Mouse (Mus musculus): ENCODE results near the gene Tbk1. TPM values are rescaled to one million over a fixed set of nuclear protein-coding genes. Genes with fewer than 3 reads are reported as not detected.

Tbk1 gene
- polyA plus RNA-seq, 1 experiment from 2014 or later: 36.2 TPM

DNA sequence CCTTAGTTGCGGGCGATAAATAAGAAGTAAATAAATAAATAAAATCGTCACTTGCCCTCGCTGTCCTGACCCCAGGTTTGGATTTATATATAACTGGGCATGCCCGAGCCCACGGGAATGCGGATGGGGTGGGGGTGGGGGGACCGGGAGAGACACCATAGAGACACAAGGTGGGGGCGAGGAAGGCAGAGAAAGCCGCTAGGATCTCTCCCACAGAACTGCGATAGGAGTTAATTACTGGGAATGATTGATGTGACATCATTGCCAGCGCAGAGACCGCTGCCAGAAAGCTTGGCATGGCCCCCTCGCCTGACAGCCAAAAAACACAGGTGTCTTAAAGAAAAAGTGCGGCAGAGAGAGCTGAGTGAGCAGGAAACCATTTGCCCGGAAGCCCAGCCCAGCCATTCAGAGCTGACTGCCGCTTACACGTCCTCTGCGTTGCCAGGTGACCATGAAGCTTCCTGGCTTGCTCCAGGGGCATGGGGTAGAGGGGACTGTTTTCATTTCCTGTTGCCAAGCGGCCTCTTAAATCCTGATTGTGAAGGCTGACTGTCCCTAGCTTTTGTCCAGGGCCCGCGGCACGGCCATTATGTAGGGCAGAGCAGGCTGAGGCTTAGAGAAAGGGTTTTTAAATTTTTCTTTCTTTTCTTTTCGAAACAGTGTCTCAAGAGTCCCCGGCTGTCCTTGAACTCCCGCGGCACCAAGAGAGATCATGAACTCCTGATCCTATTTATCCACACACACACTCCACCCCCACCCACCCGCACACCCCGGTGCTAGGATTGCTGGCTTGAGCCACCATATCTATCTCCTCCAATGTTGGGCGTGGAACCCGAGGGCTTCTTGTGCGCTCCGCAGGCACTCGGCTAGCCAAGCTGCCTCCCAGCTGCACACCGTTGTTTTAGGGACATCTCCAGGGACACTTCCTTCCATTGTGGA is 81.3 kb downstream of the Tbk1 start:
- 22% methylated on average over 35 of the region's 35 CpGs for WGBS
- ATAC-seq (ENCODE audit: low FRiP score, low TSS enrichment): peak; percentile 81
- H3K36me3 ChIP-seq (ENCODE audit: control insufficient read depth, insufficient read depth, low read length): no peaks in the 10 kb centered on the region
- peaks cover 16% of the 10 kb centered on the region; the same call in 1 of the 2 replicates for H3K4me1 ChIP-seq (ENCODE audit: control insufficient read depth, insufficient read depth, low read length)
- no peaks in the 10 kb centered on the region for H3K9me3 ChIP-seq (ENCODE audit: control insufficient read depth, low read length)
- H3K4me2 ChIP-seq (ENCODE audit: low read length): peak overlapping the region; percentile 60
- H3K9ac ChIP-seq (replicated peaks; ENCODE audit: low read length): peak overlapping the region; percentile 44; the same call in 1 of the 2 replicates
- H3K27me3 ChIP-seq (ENCODE audit: control insufficient read depth, insufficient read depth, low read length): no peaks in the 10 kb centered on the region
- H3K4me3 ChIP-seq (replicated peaks; ENCODE audit: low read depth, low read length): peak overlapping the region; percentile 35
- H3K27ac ChIP-seq (replicated peaks; ENCODE audit: low read depth, low read length): peak overlapping the region; percentile 66
- DNase-seq: peak; percentile 84

DNA sequence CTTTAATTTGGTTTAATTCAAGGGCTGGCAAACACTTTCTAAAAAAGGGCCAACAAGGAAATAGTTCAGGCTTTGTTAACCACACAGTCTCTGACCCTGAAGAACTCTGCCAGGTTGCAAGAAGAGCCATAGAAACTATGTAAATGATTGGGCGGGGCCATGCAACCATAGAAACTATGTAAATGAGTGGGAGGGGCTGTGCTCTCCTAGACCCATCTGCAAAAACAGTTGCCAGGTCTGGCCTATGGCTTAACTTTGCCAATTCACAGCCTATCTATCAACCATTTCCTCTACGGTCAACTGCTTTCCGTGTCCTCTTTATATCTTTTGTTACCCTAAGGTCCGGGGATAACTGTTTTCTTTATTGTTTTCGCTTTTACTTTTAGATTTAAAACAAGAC is 85.4 kb downstream of the Tbk1 start:
- whole genome bisulfite sequencing: 72% methylated on average over 5 of the region's 5 CpGs
- DNase-seq (peak; percentile 43), ATAC-seq (ENCODE audit: low FRiP score, low TSS enrichment) (no peak)
- Histone ChIP-seq H3K4me2 (ENCODE audit: low read length) (no peak overlapping the region), H3K36me3 (ENCODE audit: control insufficient read depth, insufficient read depth, low read length) (no peaks in the 10 kb centered on the region), H3K9me3 (ENCODE audit: control insufficient read depth, low read length) (no peaks in the 10 kb centered on the region), H3K27me3 (ENCODE audit: control insufficient read depth, insufficient read depth, low read length) (no peaks in the 10 kb centered on the region), H3K9ac (replicated peaks; ENCODE audit: low read length) (no peak overlapping the region), H3K4me1 (ENCODE audit: control insufficient read depth, insufficient read depth, low read length) (peaks cover 7% of the 10 kb centered on the region; the same call in 1 of the 2 replicates), H3K27ac (replicated peaks; ENCODE audit: low read depth, low read length) (no peak overlapping the region), H3K4me3 (replicated peaks; ENCODE audit: low read depth, low read length) (no peak overlapping the region)

DNA sequence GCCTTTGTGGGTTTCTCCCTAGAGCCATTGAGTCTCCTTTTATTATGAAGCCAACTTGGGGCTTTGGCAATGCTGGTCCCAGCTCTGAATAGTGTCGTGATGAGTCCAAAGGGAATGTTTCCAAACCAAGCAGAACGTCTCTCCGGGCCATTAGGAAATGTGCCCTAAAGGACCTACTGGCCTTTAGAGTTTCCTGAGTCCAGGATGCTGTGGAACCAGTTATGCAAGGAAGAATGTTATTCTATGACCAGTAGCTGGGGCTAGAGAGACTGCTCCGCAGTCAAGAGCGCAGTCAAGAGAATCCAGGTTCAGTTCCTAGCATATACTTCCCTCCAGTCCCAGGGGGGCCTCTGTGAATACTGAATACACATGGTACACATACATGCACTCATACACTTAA is 86.6 kb downstream of the Tbk1 start:
- Histone ChIP-seq H3K4me3 (replicated peaks; ENCODE audit: low read depth, low read length) (no peak overlapping the region), H3K9ac (replicated peaks; ENCODE audit: low read length) (no peak overlapping the region), H3K4me2 (ENCODE audit: low read length) (no peak overlapping the region), H3K9me3 (ENCODE audit: control insufficient read depth, low read length) (no peaks in the 10 kb centered on the region), H3K27ac (replicated peaks; ENCODE audit: low read depth, low read length) (no peak overlapping the region), H3K36me3 (ENCODE audit: control insufficient read depth, insufficient read depth, low read length) (no peaks in the 10 kb centered on the region), H3K4me1 (ENCODE audit: control insufficient read depth, insufficient read depth, low read length) (no peaks in the 10 kb centered on the region), H3K27me3 (ENCODE audit: control insufficient read depth, insufficient read depth, low read length) (no peaks in the 10 kb centered on the region)
- ATAC-seq (ENCODE audit: low FRiP score, low TSS enrichment) (no peak), DNase-seq (no peak)
- 82% methylated on average over 5 of the region's 5 CpGs for WGBS

DNA sequence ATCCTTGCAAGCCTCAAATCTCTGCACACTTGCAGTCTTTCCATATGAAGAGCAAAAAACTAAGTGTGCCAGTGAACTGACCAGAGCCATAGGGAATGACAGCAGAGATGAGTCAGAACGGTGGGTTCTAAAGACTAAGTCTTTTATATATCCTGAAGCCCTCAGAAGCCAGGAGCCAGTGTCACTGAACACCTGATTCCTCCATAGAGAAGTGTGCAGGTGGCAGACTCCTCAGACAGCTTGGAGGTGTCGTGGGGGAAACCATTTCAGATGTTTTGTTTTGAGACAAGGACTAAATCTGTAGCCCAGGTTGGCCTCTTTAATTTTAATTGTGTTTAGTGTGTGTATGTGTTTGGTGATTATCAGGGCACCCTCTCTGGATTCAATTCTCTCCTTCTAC is 87.5 kb downstream of the Tbk1 start:
- H3K27ac ChIP-seq (replicated peaks; ENCODE audit: low read depth, low read length): no peak overlapping the region
- H3K4me1 ChIP-seq (ENCODE audit: control insufficient read depth, insufficient read depth, low read length): no peaks in the 10 kb centered on the region
- H3K9ac ChIP-seq (replicated peaks; ENCODE audit: low read length): no peak overlapping the region
- no peaks in the 10 kb centered on the region for H3K27me3 ChIP-seq (ENCODE audit: control insufficient read depth, insufficient read depth, low read length)
- WGBS: 65% methylated on average over 2 of the region's 2 CpGs
- H3K4me3 ChIP-seq (replicated peaks; ENCODE audit: low read depth, low read length): no peak overlapping the region
- DNase-seq (no peak), ATAC-seq (ENCODE audit: low FRiP score, low TSS enrichment) (no peak)
- no peaks in the 10 kb centered on the region for H3K36me3 ChIP-seq (ENCODE audit: control insufficient read depth, insufficient read depth, low read length)
- H3K4me2 ChIP-seq (ENCODE audit: low read length): no peak overlapping the region
- H3K9me3 ChIP-seq (ENCODE audit: control insufficient read depth, low read length): no peaks in the 10 kb centered on the region

DNA sequence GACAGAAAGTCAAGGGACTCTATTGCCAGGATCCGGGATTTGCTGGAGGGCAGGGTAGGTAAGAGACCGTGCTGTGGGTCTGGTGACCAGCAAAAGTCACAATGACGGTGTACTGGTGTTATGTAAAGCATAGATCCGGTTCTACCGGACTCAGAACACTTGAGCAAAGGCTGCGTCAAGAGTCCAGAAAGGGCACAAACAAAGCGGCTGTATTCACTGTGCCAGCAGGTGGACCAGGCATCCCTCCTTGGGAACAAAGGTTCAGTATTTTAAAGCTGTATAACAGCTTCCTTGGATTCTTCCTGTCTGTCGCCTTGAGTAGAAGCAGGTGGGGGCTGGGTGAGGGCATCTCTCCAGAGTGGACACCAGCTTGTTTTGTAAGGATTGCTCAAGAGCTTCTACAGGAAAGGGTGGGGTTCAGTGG is 88.1 kb downstream of the Tbk1 start:
- 74% methylated on average over 8 of the region's 8 CpGs for WGBS
- no peak overlapping the region for H3K4me2 ChIP-seq (ENCODE audit: low read length)
- no peaks in the 10 kb centered on the region for H3K36me3 ChIP-seq (ENCODE audit: control insufficient read depth, insufficient read depth, low read length)
- no peak overlapping the region for H3K4me3 ChIP-seq (replicated peaks; ENCODE audit: low read depth, low read length)
- DNase-seq (no peak), ATAC-seq (ENCODE audit: low FRiP score, low TSS enrichment) (no peak)
- no peaks in the 10 kb centered on the region for H3K27me3 ChIP-seq (ENCODE audit: control insufficient read depth, insufficient read depth, low read length)
- no peaks in the 10 kb centered on the region for H3K4me1 ChIP-seq (ENCODE audit: control insufficient read depth, insufficient read depth, low read length)
- H3K9me3 ChIP-seq (ENCODE audit: control insufficient read depth, low read length): no peaks in the 10 kb centered on the region
- no peak overlapping the region for H3K27ac ChIP-seq (replicated peaks; ENCODE audit: low read depth, low read length)
- no peak overlapping the region for H3K9ac ChIP-seq (replicated peaks; ENCODE audit: low read length)

DNA sequence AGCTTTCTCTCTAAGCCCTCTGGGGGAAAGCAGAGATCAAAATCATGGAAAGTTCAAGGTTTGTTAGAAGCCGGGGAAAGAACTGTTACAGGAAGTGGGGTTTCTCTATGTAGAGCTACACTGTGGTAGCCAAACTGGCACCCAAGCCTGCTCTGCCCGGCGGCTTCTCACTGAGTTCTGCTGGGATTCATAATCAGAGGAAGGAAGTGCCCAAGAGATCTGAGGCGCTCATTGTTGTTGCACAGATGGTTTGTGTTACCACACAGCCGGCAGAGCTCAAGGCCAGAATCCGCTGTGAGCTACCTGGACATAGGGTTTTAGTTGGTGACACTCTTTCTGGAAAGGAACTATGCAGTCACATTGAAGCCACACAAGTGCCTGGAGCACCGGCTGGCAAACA is 88.6 kb downstream of the Tbk1 start:
- H3K36me3 ChIP-seq (ENCODE audit: control insufficient read depth, insufficient read depth, low read length): no peaks in the 10 kb centered on the region
- no peak overlapping the region for H3K27ac ChIP-seq (replicated peaks; ENCODE audit: low read depth, low read length)
- no peak for ATAC-seq (ENCODE audit: low FRiP score, low TSS enrichment)
- no peak overlapping the region for H3K9ac ChIP-seq (replicated peaks; ENCODE audit: low read length)
- H3K4me1 ChIP-seq (ENCODE audit: control insufficient read depth, insufficient read depth, low read length): no peaks in the 10 kb centered on the region
- no peak for DNase-seq
- no peaks in the 10 kb centered on the region for H3K9me3 ChIP-seq (ENCODE audit: control insufficient read depth, low read length)
- WGBS: 92% methylated on average over 7 of the region's 7 CpGs
- H3K27me3 ChIP-seq (ENCODE audit: control insufficient read depth, insufficient read depth, low read length): no peaks in the 10 kb centered on the region
- no peak overlapping the region for H3K4me3 ChIP-seq (replicated peaks; ENCODE audit: low read depth, low read length)
- no peak overlapping the region for H3K4me2 ChIP-seq (ENCODE audit: low read length)

DNA sequence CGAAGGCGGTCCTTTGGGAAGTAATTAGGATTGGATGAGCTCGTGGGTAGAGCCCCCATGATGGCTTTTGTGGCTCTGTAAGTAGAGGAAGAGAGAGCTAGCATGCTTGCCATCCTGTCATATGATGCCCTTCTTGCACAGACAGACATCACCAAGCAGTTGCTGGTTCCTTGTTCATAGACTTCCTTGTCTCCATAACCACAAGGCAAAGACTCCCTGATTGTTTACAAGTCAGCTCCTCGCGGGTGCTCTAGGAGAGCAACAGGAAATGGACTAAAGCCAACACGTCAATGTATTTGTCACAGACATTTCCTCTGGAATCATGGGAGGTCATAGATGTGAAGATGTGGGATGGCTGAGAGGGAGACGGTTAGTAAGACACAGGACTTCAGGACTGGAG is 90.0 kb downstream of the Tbk1 start:
- H3K27me3 ChIP-seq (ENCODE audit: control insufficient read depth, insufficient read depth, low read length): no peaks in the 10 kb centered on the region
- no peak overlapping the region for H3K4me3 ChIP-seq (replicated peaks; ENCODE audit: low read depth, low read length)
- ATAC-seq (ENCODE audit: low FRiP score, low TSS enrichment): no peak
- H3K9ac ChIP-seq (replicated peaks; ENCODE audit: low read length): no peak overlapping the region
- no peaks in the 10 kb centered on the region for H3K9me3 ChIP-seq (ENCODE audit: control insufficient read depth, low read length)
- H3K4me1 ChIP-seq (ENCODE audit: control insufficient read depth, insufficient read depth, low read length): no peaks in the 10 kb centered on the region
- no peaks in the 10 kb centered on the region for H3K36me3 ChIP-seq (ENCODE audit: control insufficient read depth, insufficient read depth, low read length)
- no peak for DNase-seq
- H3K27ac ChIP-seq (replicated peaks; ENCODE audit: low read depth, low read length): no peak overlapping the region
- WGBS: 86% methylated on average over 7 of the region's 7 CpGs
- H3K4me2 ChIP-seq (ENCODE audit: low read length): no peak overlapping the region

All from midbrain, embryonic 14.5 days (tissue).